Mouse (Mus musculus): Measurements from ENCODE around the gene Eprs.
"Not testable (repeated sequence)": the region's sequence is repeated elsewhere in the genome, so short reads cannot be mapped to it uniquely, and the experiment has no call there.

The Eprs gene

GRCm38 (mm10) chr1:185362677-185363520 lies at the start of gene Eprs:
TSS of gene Eprs (plus strand) at chr1:185363044.
- peak; percentile 98 for DNase-seq (ENCODE audit: low spot score)

GRCm38 (mm10) chr1:185314546-185314945 lies 48.3 kb upstream of the Eprs start:
- no peak for DNase-seq (ENCODE audit: low spot score)

GRCm38 (mm10) chr1:185315846-185316568 lies 46.8 kb upstream of the Eprs start:
- no peak for DNase-seq (ENCODE audit: low spot score)

- DNase-seq (ENCODE audit: low spot score), result not testable (repeated sequence)
Measured at GRCm38 (mm10) chr1:185327754-185328345, 35.0 kb upstream of the Eprs start.

- DNase-seq (ENCODE audit: low spot score), result peak; percentile 84
Measured at GRCm38 (mm10) chr1:185328721-185329610, 33.9 kb upstream of the Eprs start, which contains the start of gene Iars2. TSS of gene Iars2 (minus strand) at chr1:185329396.

GRCm38 (mm10) chr1:185329851-185330250 lies 33.0 kb upstream of the Eprs start:
- no peak for DNase-seq (ENCODE audit: low spot score)

GRCm38 (mm10) chr1:185331364-185331763 lies 31.5 kb upstream of the Eprs start:
- DNase-seq (ENCODE audit: low spot score), result no peak

- DNase-seq (ENCODE audit: low spot score), result peak; percentile 91
Measured at GRCm38 (mm10) chr1:185331983-185332430, 30.8 kb upstream of the Eprs start, which contains the start of gene Bpnt1. TSS of gene Bpnt1 (plus strand) at chr1:185332149.

GRCm38 (mm10) chr1:185333651-185334050 lies 29.2 kb upstream of the Eprs start:
- DNase-seq (ENCODE audit: low spot score), result no peak

- no peak for DNase-seq (ENCODE audit: low spot score)
Measured at GRCm38 (mm10) chr1:185334136-185334535, 28.7 kb upstream of the Eprs start.

GRCm38 (mm10) chr1:185335231-185335765 lies 27.5 kb upstream of the Eprs start:
- DNase-seq (ENCODE audit: low spot score), result no peak

- DNase-seq (ENCODE audit: low spot score), result no peak
Measured at GRCm38 (mm10) chr1:185336535-185336934, 26.3 kb upstream of the Eprs start.

GRCm38 (mm10) chr1:185342441-185342840 lies 20.4 kb upstream of the Eprs start:
- DNase-seq (ENCODE audit: low spot score), result no peak

- DNase-seq (ENCODE audit: low spot score), result no peak
Measured at GRCm38 (mm10) chr1:185343422-185343821, 19.4 kb upstream of the Eprs start.

- no peak for DNase-seq (ENCODE audit: low spot score)
Measured at GRCm38 (mm10) chr1:185346188-185346587, 16.7 kb upstream of the Eprs start.

- no peak for DNase-seq (ENCODE audit: low spot score)
Measured at GRCm38 (mm10) chr1:185349741-185350140, 13.1 kb upstream of the Eprs start.

- no peak for DNase-seq (ENCODE audit: low spot score)
Measured at GRCm38 (mm10) chr1:185350611-185351010, 12.2 kb upstream of the Eprs start.

- DNase-seq (ENCODE audit: low spot score), result no peak
Measured at GRCm38 (mm10) chr1:185352151-185352550, 10.7 kb upstream of the Eprs start.

GRCm38 (mm10) chr1:185353351-185353750 lies 9.5 kb upstream of the Eprs start:
- DNase-seq (ENCODE audit: low spot score), result no peak

- no peak for DNase-seq (ENCODE audit: low spot score)
Measured at GRCm38 (mm10) chr1:185354731-185355130, 8.1 kb upstream of the Eprs start.

- DNase-seq (ENCODE audit: low spot score), result no peak
Measured at GRCm38 (mm10) chr1:185356246-185356645, 6.6 kb upstream of the Eprs start.

All from adipocyte (in vitro differentiated cells).